22 mouse cellular contexts compared by ENCODE assay signal in the genomic region with DNA sequence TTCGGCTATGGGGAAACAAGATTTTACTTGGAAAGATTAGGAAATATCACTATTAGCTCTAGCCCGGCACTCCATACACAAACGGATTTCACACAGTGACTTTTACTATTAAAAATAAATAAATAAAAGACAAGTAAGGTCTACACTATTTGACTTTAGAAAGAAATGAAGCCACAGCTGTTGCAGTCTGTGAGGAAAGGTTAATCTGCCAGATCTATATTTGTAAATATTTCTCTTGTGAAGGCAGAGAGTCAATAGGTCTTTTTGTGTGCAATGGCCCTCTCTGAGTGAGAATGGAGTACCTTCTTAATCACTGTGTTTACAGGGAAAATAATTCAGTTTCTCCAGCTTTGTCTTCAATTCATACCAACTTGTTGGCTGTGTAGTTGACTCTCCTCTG.
"Had no signal": no experiment of that assay in that cellular context is flagged by ENCODE, and none has a peak within 500 bp of the region (broad histone marks: within the 10 kb centered on the region; RNA-seq: fewer than 3 reads in every experiment).

No protein-coding gene starts in this region.

- H3K36me3 ChIP-seq: heart, embryonic 10.5 days; heart, embryonic 12.5 days; hindbrain, embryonic 10.5 days; hindbrain, embryonic 12.5 days; intestine, embryonic 15.5 days; liver, embryonic 12.5 days had no signal

- H3K4me3 ChIP-seq: gastrocnemius, adult 2 months; heart, embryonic 10.5 days; heart, embryonic 12.5 days; hindbrain, embryonic 10.5 days; hindbrain, embryonic 12.5 days; intestine, embryonic 15.5 days; layer of hippocampus, adult 2 months; liver, embryonic 12.5 days had no signal

- DNase-seq: gastrocnemius, adult 2 months; gastrocnemius, postnatal 10 days; gastrocnemius, postnatal 25 days; heart, adult 18-20 months; heart, postnatal 10 days; heart, postnatal 4 days; kidney, adult 18-20 months; kidney, adult 8-10 months; kidney, postnatal 10 days; kidney, postnatal 25 days; kidney, postnatal 4 days; left cerebral cortex, postnatal 4 days had no signal

- H3K4me2 ChIP-seq: heart, embryonic 12.5 days; hindbrain, embryonic 12.5 days; hindbrain, embryonic 14.5 days; intestine, embryonic 15.5 days; liver, embryonic 12.5 days had no signal

- H3K27ac ChIP-seq: gastrocnemius, adult 2 months; heart, embryonic 10.5 days; hindbrain, embryonic 10.5 days; hindbrain, embryonic 12.5 days; hindbrain, embryonic 14.5 days; intestine, embryonic 15.5 days; layer of hippocampus, adult 2 months; liver, embryonic 12.5 days had no signal

- H3K27me3 ChIP-seq: heart, embryonic 12.5 days; hindbrain, embryonic 12.5 days; intestine, embryonic 15.5 days; liver, embryonic 12.5 days had no signal

- H3K9me3 ChIP-seq: heart, embryonic 10.5 days; heart, embryonic 12.5 days; hindbrain, embryonic 10.5 days; hindbrain, embryonic 12.5 days; intestine, embryonic 15.5 days; liver, embryonic 12.5 days had no signal

- H3K9ac ChIP-seq: heart, embryonic 12.5 days; hindbrain, embryonic 12.5 days; hindbrain, embryonic 14.5 days; intestine, embryonic 15.5 days; liver, embryonic 12.5 days had no signal

- H3K4me1 ChIP-seq: heart, embryonic 10.5 days; heart, embryonic 12.5 days; hindbrain, embryonic 10.5 days; hindbrain, embryonic 12.5 days; intestine, embryonic 15.5 days; liver, embryonic 12.5 days had no signal

- ATAC-seq: hindbrain, embryonic 16.5 days; inflammation-experienced regulatory T-cells, adult 6 months; liver, embryonic 12.5 days had no signal
